Mouse (Mus musculus) kidney, embryonic 15.5 days (tissue): Measurements from ENCODE around the gene Tnr. TPM values are rescaled to one million over a fixed set of nuclear protein-coding genes. Genes with fewer than 3 reads are reported as not detected.

Experiments used
- ATAC-seq: fragments of 200-750 bp; cut with Nextera tagmentation; replicated peaks from 2 replicates; pipeline ENCODE4 v1.8.0; 2017; ENCODE audit warnings: moderate TSS enrichment; ENCODE audit not compliant: low FRiP score
- H3K27ac ChIP-seq: fragments of 300-500 bp; sonication (generic); 2 replicates; pipeline ENCODE4 v1.5.1; 2015; ENCODE audit warnings: mild to moderate bottlenecking, inconsistent platforms
- H3K27me3 ChIP-seq: fragments of 300-500 bp; sonication (generic); 2 replicates; pipeline ENCODE4 v1.6.1; 2015; ENCODE audit warnings: inconsistent platforms
- H3K36me3 ChIP-seq: fragments of 300-500 bp; sonication (generic); 2 replicates; pipeline ENCODE4 v1.6.1; 2015; ENCODE audit warnings: inconsistent platforms
- H3K4me1 ChIP-seq: fragments of 300-500 bp; sonication (generic); 2 replicates; pipeline ENCODE4 v1.6.1; 2015; ENCODE audit warnings: inconsistent platforms
- H3K4me2 ChIP-seq: fragments of 300-500 bp; sonication (generic); 2 replicates; pipeline ENCODE4 v1.6.1; 2015; ENCODE audit warnings: moderate library complexity, mild to moderate bottlenecking, inconsistent platforms
- H3K4me3 ChIP-seq: fragments of 300-500 bp; sonication (generic); replicated peaks from 2 replicates; pipeline ENCODE4 v1.5.1; 2015; ENCODE audit warnings: mild to moderate bottlenecking, inconsistent platforms
- H3K9ac ChIP-seq: fragments of 300-500 bp; sonication (generic); 2 replicates; pipeline ENCODE4 v1.6.1; 2015; ENCODE audit warnings: mild to moderate bottlenecking, inconsistent platforms
- H3K9me3 ChIP-seq: fragments of 300-500 bp; sonication (generic); replicated peaks from 2 replicates; pipeline ENCODE4 v1.6.1; 2016; ENCODE audit warnings: inconsistent platforms
- WGBS: fragments of 180-500 bp; shearing (Covaris S2); methylation state at CpG from one replicate; pipeline ENCODE4 v1.1.7; 2015; ENCODE audit warnings: mixed read lengths; 5-methylcytosine and 5-hydroxymethylcytosine counted together
- polyA plus RNA-seq: library from polyadenylated mRNA; unstranded; fragments of >200 nt; fragmentation: Nextera tagmentation; extraction: Ambion mirVana; gene quantifications from 2 replicates; pipeline ENCODE4 v1.2.1, GENCODE M21; 2015

The Tnr gene
- polyA plus RNA-seq, 1 experiment from 2014 or later = not detected

DNA sequence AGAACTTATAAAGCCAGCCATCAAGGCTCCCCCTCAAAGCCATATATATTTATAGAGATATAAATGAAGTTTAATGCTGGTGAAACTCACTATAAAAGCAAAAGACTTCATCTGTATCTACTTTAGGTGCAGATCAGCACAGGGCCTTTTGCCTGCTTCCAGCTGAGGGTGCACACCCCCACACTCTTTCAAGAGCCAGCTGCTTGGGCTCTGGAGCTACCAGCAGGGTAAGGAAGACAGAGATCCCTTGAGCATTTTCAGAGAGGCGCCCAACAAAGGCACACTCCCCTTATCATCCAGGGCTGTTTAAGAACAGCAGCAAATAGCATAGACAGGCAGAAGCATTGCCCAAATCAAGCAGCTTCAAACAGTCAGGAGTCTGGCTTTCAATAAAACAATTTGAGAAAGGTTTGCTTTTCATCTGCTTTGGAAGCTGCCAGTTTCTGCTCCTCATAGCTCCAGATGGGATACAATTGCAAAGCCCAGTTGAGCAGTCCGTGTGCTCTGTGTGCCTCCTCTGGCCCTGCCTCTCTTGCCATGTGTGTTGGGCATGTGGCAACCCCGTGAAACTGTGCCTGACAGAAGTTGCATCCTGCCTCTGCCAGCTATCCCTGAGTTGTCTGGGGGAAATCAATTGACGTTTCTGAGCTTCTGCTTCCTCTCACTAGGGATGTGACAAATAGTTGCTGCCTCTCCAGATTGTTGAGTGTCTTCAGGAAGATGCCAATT is 9.4 kb downstream of the Tnr start:
- Histone ChIP-seq H3K9me3 (no peaks in the 10 kb centered on the region), H3K4me2 (no peak overlapping the region), H3K36me3 (no peaks in the 10 kb centered on the region), H3K9ac (no peak overlapping the region), H3K4me1 (no peaks in the 10 kb centered on the region), H3K27ac (no peak overlapping the region), H3K27me3 (no peaks in the 10 kb centered on the region), H3K4me3 (no peak overlapping the region)
- 47% methylated on average over 4 of the region's 4 CpGs for WGBS
- no peak for ATAC-seq

DNA sequence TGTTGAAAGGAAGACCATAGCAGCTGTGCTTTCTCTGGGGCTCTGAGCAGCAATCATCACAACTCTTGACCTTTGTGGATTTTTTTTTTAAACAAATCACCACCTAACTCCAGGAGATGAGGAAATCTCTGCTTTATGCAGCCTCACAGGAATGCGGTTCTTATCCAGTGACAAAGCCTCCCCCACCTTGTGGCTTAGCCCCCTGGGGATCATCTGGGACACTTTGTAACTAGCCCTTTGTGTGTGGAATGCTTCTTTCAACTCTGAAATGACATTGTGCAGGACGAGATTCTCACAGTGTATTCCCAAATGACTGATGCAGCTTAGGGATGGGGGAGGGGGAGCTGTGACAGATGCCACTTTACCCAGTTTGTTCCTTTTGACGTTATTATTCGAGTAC is 12.0 kb downstream of the Tnr start:
- Histone ChIP-seq H3K9ac (no peak overlapping the region), H3K9me3 (no peaks in the 10 kb centered on the region), H3K27ac (no peak overlapping the region), H3K27me3 (no peaks in the 10 kb centered on the region), H3K4me3 (no peak overlapping the region), H3K4me1 (no peaks in the 10 kb centered on the region), H3K36me3 (no peaks in the 10 kb centered on the region), H3K4me2 (no peak overlapping the region)
- 21% methylated on average over 4 of the region's 4 CpGs for WGBS
- ATAC-seq = no peak

DNA sequence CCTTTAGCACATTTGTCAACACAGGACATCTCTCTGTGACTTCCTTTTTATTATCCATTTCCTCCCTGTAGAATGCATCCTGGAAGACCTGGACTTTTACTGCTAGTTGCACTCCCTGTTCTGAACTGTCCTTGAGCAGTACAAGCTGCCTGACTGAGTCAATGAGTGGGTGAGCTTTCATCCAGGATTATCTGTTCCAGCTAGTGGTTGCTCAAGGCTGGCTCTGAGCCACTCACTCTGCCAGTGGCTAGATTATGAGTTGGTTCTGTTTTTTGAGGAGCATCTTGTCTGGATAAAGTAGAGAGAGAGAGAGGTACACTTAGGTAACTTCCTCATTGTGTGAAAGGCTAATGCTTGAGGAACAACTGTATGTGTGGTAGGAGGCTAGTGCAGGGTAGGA is 14.0 kb downstream of the Tnr start:
- Histone ChIP-seq H3K4me1 (no peaks in the 10 kb centered on the region), H3K9ac (no peak overlapping the region), H3K27me3 (no peaks in the 10 kb centered on the region), H3K4me3 (no peak overlapping the region), H3K4me2 (no peak overlapping the region), H3K27ac (no peak overlapping the region), H3K9me3 (no peaks in the 10 kb centered on the region), H3K36me3 (no peaks in the 10 kb centered on the region)
- no peak for ATAC-seq

DNA sequence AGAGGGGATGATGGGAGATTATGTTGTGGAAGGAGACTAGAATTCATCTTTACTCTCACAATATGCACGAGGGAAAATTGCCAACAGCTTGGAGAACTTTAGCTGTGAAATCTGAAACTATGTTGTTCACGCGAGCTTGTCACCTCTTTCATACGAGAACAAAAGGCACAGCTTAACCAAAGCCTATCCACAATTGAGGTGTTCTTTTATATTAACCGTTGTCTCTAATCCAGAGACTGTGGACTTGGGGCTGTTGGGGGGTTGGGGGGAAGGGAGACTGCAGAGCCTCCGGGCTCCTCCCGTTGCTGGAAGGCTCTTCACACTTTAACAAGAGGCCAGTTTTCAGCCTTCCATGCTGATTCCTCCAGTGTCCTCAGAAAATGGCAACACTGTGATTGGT is 14.5 kb downstream of the Tnr start:
- Histone ChIP-seq H3K4me2 (no peak overlapping the region), H3K27me3 (no peaks in the 10 kb centered on the region), H3K9me3 (no peaks in the 10 kb centered on the region), H3K9ac (no peak overlapping the region), H3K4me3 (no peak overlapping the region), H3K27ac (no peak overlapping the region), H3K36me3 (no peaks in the 10 kb centered on the region), H3K4me1 (no peaks in the 10 kb centered on the region)
- no peak for ATAC-seq
- WGBS = 47% methylated on average over 7 of the region's 7 CpGs

DNA sequence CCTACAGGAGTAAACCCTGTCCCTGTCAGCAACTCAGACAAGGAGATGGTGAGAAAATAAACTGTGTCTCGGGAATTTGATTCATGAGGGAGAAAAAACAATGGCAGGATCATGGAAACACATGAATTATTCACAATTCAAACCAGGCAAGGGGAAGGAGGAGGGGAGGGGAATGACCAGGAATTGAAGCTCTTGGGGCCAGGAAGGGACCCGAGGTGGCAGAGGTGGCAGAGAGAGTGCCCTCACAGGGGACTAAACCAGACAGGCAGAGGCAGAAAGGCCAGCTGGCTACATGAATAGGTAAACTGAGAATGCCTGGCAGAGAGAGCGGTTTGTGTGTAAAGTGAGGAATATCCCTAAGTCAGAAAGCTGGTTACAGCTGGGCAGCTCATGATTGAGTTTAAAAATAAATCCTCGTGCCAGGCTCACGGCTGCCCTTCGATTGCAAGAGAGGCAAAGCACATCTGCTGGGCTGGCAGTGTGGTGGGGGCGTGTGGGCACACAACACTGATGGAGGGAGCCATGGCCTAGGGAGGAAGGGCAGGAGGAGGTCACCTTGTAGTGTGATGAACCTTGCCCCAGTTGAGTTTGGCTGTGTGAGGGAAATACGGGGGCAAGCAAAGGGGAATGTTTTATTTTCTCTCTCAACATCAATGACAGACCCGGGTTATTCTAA is 22.0 kb downstream of the Tnr start:
- H3K4me2 ChIP-seq = no peak overlapping the region
- no peak overlapping the region for H3K9ac ChIP-seq
- no peaks in the 10 kb centered on the region for H3K9me3 ChIP-seq
- H3K4me1 ChIP-seq = no peaks in the 10 kb centered on the region
- H3K36me3 ChIP-seq = no peaks in the 10 kb centered on the region
- ATAC-seq = no peak
- H3K27me3 ChIP-seq = no peaks in the 10 kb centered on the region
- H3K27ac ChIP-seq = no peak overlapping the region
- H3K4me3 ChIP-seq = no peak overlapping the region
- WGBS = 45% methylated on average over 9 of the region's 9 CpGs

DNA sequence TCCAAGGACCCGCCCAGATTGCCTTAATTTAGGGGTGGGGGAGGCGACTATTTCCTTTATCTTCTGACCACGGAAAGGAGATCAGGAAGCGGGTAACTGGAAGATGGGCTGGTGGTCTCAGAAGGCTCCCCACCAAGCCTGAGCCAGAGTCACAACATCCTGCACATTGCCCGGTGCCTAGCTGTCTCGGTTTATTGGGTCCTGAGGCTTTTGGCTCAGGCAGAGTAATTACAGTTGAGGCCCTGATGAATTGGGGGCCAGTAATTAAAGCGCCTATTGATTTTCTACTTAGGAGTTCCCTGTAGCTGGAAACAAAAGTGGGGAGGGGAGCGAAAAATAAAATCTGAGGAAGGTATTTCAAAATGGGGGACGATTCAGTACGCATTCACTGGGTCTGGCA is 27.5 kb downstream of the Tnr start:
- peaks cover 2% of the 10 kb centered on the region; the same call in 1 of the 2 replicates for H3K27me3 ChIP-seq
- H3K4me3 ChIP-seq = no peak overlapping the region
- H3K4me1 ChIP-seq = peaks cover 3% of the 10 kb centered on the region; the same call in 1 of the 2 replicates
- ATAC-seq = no peak
- H3K36me3 ChIP-seq = no peaks in the 10 kb centered on the region
- no peak overlapping the region for H3K27ac ChIP-seq
- no peak overlapping the region for H3K4me2 ChIP-seq
- no peak overlapping the region for H3K9ac ChIP-seq
- WGBS = 47% methylated on average over 10 of the region's 10 CpGs
- H3K9me3 ChIP-seq = no peaks in the 10 kb centered on the region

DNA sequence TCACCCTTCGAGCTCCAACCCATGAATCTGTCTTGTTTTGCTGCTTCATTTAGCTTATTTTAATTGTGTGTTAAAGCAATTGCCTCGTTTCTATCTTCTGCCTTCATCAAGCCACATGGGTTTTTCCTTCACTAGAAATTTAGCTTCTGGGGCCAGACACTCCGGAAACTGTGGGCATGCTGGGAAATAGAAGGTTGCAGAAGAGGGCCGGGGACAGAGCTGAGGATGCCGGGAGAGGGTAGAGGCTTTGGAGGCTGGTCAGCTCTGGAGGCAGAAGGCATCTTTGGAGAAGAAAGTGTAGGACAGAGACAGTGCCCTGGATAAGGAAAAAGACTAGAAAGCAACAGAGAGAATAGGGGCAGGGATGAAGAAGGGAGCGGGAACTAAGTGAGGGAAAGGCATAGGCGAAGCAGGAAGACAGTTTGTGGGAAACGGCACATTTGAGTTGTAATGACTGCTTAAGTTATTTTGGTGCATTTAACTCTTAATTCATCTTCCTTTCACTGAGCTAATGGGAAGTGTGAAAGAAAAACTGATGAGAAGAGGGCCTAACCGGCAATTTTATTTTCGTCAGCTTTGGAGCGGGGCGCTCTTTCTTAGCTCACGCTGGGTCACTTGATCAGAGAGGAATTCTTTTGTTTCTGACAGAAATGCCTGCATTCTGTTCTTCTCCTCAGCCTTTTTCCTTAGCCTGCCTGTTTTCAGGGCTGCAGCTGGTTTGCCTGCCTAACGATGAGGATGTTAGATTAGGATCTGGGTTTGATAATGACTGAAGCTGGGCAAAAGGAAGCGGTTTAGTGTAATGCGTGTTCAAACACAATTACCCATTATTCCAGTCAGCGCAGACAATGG is 28.2 kb downstream of the Tnr start:
- WGBS = 48% methylated on average over 17 of the region's 17 CpGs
- no peak overlapping the region for H3K4me2 ChIP-seq
- no peaks in the 10 kb centered on the region for H3K36me3 ChIP-seq
- H3K9ac ChIP-seq = no peak overlapping the region
- no peak for ATAC-seq
- H3K4me3 ChIP-seq = no peak overlapping the region
- H3K4me1 ChIP-seq = peaks cover 3% of the 10 kb centered on the region; the same call in 1 of the 2 replicates
- no peaks in the 10 kb centered on the region for H3K9me3 ChIP-seq
- peaks cover 2% of the 10 kb centered on the region; the same call in 1 of the 2 replicates for H3K27me3 ChIP-seq
- H3K27ac ChIP-seq = no peak overlapping the region

DNA sequence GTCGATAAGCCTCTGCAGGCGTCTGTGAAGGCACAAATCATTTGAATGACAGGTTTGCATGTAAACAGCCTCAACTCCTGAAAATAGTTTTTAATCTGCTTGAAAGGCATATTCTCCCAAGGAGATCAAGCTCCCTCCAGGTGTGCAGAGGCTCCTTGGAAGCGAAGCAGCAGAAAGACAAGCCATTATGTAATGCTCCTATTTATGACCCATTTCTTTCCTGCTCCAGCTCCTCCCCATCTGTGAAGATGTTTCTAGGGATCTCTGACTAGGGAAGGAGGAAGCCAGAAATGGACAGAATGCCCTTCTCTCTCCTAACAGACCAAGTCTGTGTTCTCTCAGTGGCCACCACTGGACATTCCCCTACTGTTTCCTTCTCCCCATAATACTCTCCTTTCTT is 38.0 kb downstream of the Tnr start:
- H3K4me1 ChIP-seq = no peaks in the 10 kb centered on the region
- no peak overlapping the region for H3K9ac ChIP-seq
- H3K36me3 ChIP-seq = no peaks in the 10 kb centered on the region
- no peaks in the 10 kb centered on the region for H3K9me3 ChIP-seq
- H3K27me3 ChIP-seq = no peaks in the 10 kb centered on the region
- H3K4me2 ChIP-seq = no peak overlapping the region
- no peak for ATAC-seq
- no peak overlapping the region for H3K4me3 ChIP-seq
- no peak overlapping the region for H3K27ac ChIP-seq
- WGBS = 67% methylated on average over 3 of the region's 3 CpGs

DNA sequence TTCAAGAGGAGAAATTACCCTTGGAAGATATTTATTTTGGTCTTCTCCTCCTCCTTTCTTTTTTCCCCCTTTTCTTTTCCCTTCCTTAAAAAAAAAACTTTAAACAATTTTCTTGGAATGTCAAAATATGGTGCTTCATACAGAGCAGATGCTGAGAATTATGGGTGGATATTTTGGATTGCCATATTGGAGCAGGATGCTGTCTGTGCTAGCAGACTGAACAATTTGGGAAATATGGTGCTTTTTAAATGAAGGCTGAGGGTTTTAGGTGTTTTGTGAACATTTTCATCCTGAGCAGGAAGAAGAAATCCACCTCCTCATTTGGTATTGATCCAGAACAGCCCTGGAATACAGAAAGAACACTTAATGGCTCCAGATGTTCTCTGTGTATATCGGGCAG is 41.6 kb downstream of the Tnr start:
- Histone ChIP-seq H3K27me3 (no peaks in the 10 kb centered on the region), H3K4me1 (0 out of 2 replicates have a peak, but pooled peaks cover 4% of the 10 kb centered on the region), H3K36me3 (no peaks in the 10 kb centered on the region), H3K9ac (no peak overlapping the region), H3K27ac (no peak overlapping the region), H3K4me3 (no peak overlapping the region), H3K4me2 (no peak overlapping the region), H3K9me3 (no peaks in the 10 kb centered on the region)
- no peak for ATAC-seq
- 100% methylated on average over 1 of the region's 1 CpGs for WGBS

DNA sequence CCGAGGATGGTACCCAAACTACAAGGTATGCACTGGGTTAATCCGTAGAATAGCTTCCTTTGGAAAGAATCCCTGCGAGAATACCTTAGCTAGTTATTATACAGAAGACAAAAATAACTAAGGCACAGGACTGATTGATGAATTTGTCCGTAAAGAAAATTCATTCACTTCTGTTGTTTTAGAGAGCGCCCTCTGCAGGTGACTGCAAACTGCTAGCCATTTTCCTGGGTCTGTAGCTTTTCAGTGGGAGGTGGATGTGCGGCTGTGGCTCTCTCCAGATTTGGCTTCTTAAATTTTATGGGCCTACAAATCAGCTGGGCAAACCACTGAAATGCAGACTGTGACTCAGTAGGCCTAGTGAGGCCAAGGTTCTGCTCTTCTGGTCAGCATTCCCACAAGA is 42.5 kb downstream of the Tnr start:
- Histone ChIP-seq H3K27me3 (no peaks in the 10 kb centered on the region), H3K4me1 (0 out of 2 replicates have a peak, but pooled peaks cover 4% of the 10 kb centered on the region), H3K4me3 (no peak overlapping the region), H3K27ac (no peak overlapping the region), H3K4me2 (no peak overlapping the region), H3K9ac (no peak overlapping the region), H3K36me3 (no peaks in the 10 kb centered on the region), H3K9me3 (no peaks in the 10 kb centered on the region)
- 73% methylated on average over 6 of the region's 6 CpGs for WGBS
- ATAC-seq = no peak

DNA sequence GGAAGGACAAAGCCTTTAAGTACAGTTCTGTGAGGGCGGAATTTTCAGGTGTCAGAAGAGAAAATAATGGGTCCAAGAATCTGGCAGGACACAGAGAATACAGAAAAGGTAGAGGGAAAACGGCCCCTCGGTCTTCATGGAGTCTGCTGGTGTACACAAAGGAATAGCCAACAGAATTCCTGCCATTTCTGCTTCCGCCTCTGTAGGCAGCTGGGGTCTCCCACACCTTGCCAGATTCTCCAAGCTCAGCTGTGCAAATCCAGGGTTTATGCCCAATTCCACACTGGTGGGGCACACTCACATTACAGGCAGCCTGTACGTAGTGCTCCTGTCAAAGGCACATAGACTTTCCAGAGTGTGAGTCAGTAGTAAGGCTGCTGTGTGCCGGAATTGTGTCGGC is 43.6 kb downstream of the Tnr start:
- WGBS = 73% methylated on average over 7 of the region's 7 CpGs
- H3K9me3 ChIP-seq = no peaks in the 10 kb centered on the region
- H3K4me2 ChIP-seq = no peak overlapping the region
- H3K4me1 ChIP-seq = 0 out of 2 replicates have a peak, but pooled peaks cover 4% of the 10 kb centered on the region
- no peaks in the 10 kb centered on the region for H3K36me3 ChIP-seq
- no peak overlapping the region for H3K27ac ChIP-seq
- H3K27me3 ChIP-seq = no peaks in the 10 kb centered on the region
- no peak overlapping the region for H3K9ac ChIP-seq
- ATAC-seq = no peak
- H3K4me3 ChIP-seq = no peak overlapping the region

DNA sequence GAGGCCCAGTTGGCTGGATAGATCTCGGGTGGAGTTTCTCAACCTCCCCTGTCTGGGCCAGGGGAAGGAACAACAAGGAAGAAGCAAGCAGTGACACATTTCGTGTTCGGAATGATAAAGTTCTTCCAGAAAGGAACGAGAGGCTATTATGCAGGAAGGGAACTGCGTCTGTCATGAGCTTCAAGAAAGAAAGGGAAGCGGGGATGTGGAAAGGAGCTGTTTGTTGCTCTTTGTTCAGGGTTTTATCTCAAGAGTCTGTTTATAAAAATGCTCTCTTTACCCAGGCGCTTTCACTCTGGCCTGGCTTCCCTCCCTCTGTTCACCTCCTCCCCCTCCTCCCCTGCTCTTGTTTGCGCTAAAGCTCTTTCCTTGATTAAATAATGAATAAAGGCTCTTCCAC is 46.7 kb downstream of the Tnr start:
- Histone ChIP-seq H3K4me2 (no peak overlapping the region), H3K27me3 (no peaks in the 10 kb centered on the region), H3K4me3 (no peak overlapping the region), H3K4me1 (0 out of 2 replicates have a peak, but pooled peaks cover 4% of the 10 kb centered on the region), H3K9me3 (no peaks in the 10 kb centered on the region), H3K9ac (no peak overlapping the region), H3K27ac (no peak overlapping the region), H3K36me3 (no peaks in the 10 kb centered on the region)
- ATAC-seq = no peak
- WGBS = 39% methylated on average over 8 of the region's 8 CpGs
